Mouse (Mus musculus) splenic B cell, adult 2 months (primary cell): Measurements from ENCODE around the gene Rhov.

Experiments
- DNase-seq: peaks from one replicate; pipeline ENCODE4 v3.0.0-alpha.2; 2011; ENCODE audit warnings: low read depth, low spot score
- H3K27me3 ChIP-seq: 2 replicates; pipeline ENCODE4 v1.6.1; 2012; ENCODE audit warnings: mild to moderate bottlenecking, low read length, moderate library complexity, mixed read lengths; ENCODE audit not compliant: control insufficient read depth, poor library complexity, insufficient read depth, severe bottlenecking
- H3K36me3 ChIP-seq: 2 replicates; pipeline ENCODE4 v1.6.1; 2012; ENCODE audit warnings: mild to moderate bottlenecking, low read length, moderate library complexity, mixed read lengths; ENCODE audit not compliant: control insufficient read depth, poor library complexity, insufficient read depth, severe bottlenecking

Gene Rhov

GRCm38 (mm10) chr2:119270643-119271331, at the start of gene Rhov:
Gene Rhov (minus strand): TSS chr2:119271272.
- DNase-seq = peak; percentile 75
- Histone ChIP-seq H3K27me3 (no peaks in the 10 kb centered on the region), H3K36me3 (no peaks in the 10 kb centered on the region)

GRCm38 (mm10) chr2:119320571-119320970, 49.5 kb upstream of the Rhov start:
- Histone ChIP-seq H3K36me3 (no peaks in the 10 kb centered on the region), H3K27me3 (0 out of 2 replicates have a peak, but pooled peaks cover 1% of the 10 kb centered on the region)
- no peak for DNase-seq

GRCm38 (mm10) chr2:119318043-119318710, 47.1 kb upstream of the Rhov start:
- no peaks in the 10 kb centered on the region for H3K36me3 ChIP-seq
- no peak for DNase-seq
- H3K27me3 ChIP-seq = 0 out of 2 replicates have a peak, but pooled peaks cover 1% of the 10 kb centered on the region

GRCm38 (mm10) chr2:119314742-119315310, 43.8 kb upstream of the Rhov start:
- H3K27me3 ChIP-seq = no peaks in the 10 kb centered on the region
- H3K36me3 ChIP-seq = no peaks in the 10 kb centered on the region
- no peak for DNase-seq

GRCm38 (mm10) chr2:119313780-119314479, 42.9 kb upstream of the Rhov start:
- Histone ChIP-seq H3K27me3 (no peaks in the 10 kb centered on the region), H3K36me3 (no peaks in the 10 kb centered on the region)
- no peak for DNase-seq

- Histone ChIP-seq H3K36me3 (no peaks in the 10 kb centered on the region), H3K27me3 (no peaks in the 10 kb centered on the region)
- DNase-seq = no peak
These were observed 41.4 kb upstream of the Rhov start for GRCm38 (mm10) chr2:119312380-119312958.

GRCm38 (mm10) chr2:119311544-119311943, 40.5 kb upstream of the Rhov start:
- H3K27me3 ChIP-seq = no peaks in the 10 kb centered on the region
- DNase-seq = no peak
- H3K36me3 ChIP-seq = no peaks in the 10 kb centered on the region

- H3K36me3 ChIP-seq = no peaks in the 10 kb centered on the region
- H3K27me3 ChIP-seq = no peaks in the 10 kb centered on the region
- DNase-seq = no peak
These were observed 33.7 kb upstream of the Rhov start for GRCm38 (mm10) chr2:119304798-119305208.

- Histone ChIP-seq H3K27me3 (no peaks in the 10 kb centered on the region), H3K36me3 (no peaks in the 10 kb centered on the region)
- no peak for DNase-seq
These were observed 33.3 kb upstream of the Rhov start for GRCm38 (mm10) chr2:119304391-119304790.

- DNase-seq = no peak
- no peaks in the 10 kb centered on the region for H3K36me3 ChIP-seq
- no peaks in the 10 kb centered on the region for H3K27me3 ChIP-seq
These were observed 31.8 kb upstream of the Rhov start for GRCm38 (mm10) chr2:119302876-119303275.

- DNase-seq = peak; percentile 35
- no peaks in the 10 kb centered on the region for H3K27me3 ChIP-seq
These were observed 29.9 kb upstream of the Rhov start for GRCm38 (mm10) chr2:119300819-119301493.

GRCm38 (mm10) chr2:119299981-119300818, 29.1 kb upstream of the Rhov start:
- no peaks in the 10 kb centered on the region for H3K27me3 ChIP-seq
- peak; percentile 98 for DNase-seq

More at GRCm38 (mm10) chr2:119300819-119301493, 29.9 kb upstream of the Rhov start:
- H3K36me3 ChIP-seq = 0 out of 2 replicates have a peak, but pooled peaks cover 4% of the 10 kb centered on the region

GRCm38 (mm10) chr2:119298839-119299238, 27.8 kb upstream of the Rhov start:
- Histone ChIP-seq H3K36me3 (peaks cover 5% of the 10 kb centered on the region), H3K27me3 (no peaks in the 10 kb centered on the region)
- no peak for DNase-seq

More at GRCm38 (mm10) chr2:119299981-119300818, 29.1 kb upstream of the Rhov start:
- 0 out of 2 replicates have a peak, but pooled peaks cover 4% of the 10 kb centered on the region for H3K36me3 ChIP-seq
